Mouse (Mus musculus): ENCODE data around the gene Ckmt1. TPM values are rescaled to one million over a fixed set of nuclear protein-coding genes. Genes with fewer than 3 reads are reported as not detected.
"Not testable (repeated sequence)": the region's sequence is repeated elsewhere in the genome, so short reads cannot be mapped to it uniquely, and the experiment has no call there.

Gene Ckmt1
- polyA plus RNA-seq, 1 experiment from 2014 or later: 11.9 TPM

GRCm38 (mm10) chr2:121359461-121359860, 1.9 kb downstream of the Ckmt1 start:
- Histone ChIP-seq H3K4me3 (no peak overlapping the region), H3K4me2 (no peak overlapping the region), H3K27me3 (peaks cover 39% of the 10 kb centered on the region), H3K9me3 (replicated peaks) (no peaks in the 10 kb centered on the region), H3K36me3 (ENCODE audit: poor library complexity, severe bottlenecking) (no peaks in the 10 kb centered on the region), H3K4me1 (peaks cover 9% of the 10 kb centered on the region), H3K9ac (no peak overlapping the region), H3K27ac (no peak overlapping the region)
- no peak for ATAC-seq
- 41% methylated on average over 4 of the region's 4 CpGs for WGBS

DNA sequence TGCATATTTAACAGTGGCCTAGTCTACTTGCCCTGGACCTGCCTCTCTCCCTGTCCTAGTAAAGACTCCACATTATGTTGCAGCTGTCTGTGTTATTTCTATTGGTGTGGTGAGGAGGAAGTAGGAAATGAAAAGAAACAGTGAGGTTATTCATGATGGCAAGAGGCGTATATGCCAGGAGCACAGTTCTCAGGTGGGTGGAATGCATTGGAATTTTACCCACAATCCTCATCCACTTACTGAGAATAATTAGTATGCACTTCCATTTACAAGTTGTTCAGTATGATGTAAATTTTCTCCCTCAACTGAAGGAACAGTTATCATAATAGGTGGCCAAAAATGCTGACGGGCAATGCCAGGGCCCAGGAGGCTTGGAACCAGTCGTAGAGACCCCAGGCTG, 6.1 kb downstream of the Ckmt1 start:
- Histone ChIP-seq H3K4me1 (peaks cover 3% of the 10 kb centered on the region; the same call in 1 of the 2 replicates), H3K27me3 (peaks cover 11% of the 10 kb centered on the region), H3K4me3 (no peak overlapping the region), H3K36me3 (ENCODE audit: poor library complexity, severe bottlenecking) (no peaks in the 10 kb centered on the region), H3K27ac (no peak overlapping the region), H3K9ac (no peak overlapping the region), H3K4me2 (no peak overlapping the region), H3K9me3 (replicated peaks) (no peaks in the 10 kb centered on the region)
- WGBS: 73% methylated on average over 3 of the region's 3 CpGs
- ATAC-seq: no peak

GRCm38 (mm10) chr2:121368831-121369230, 11.3 kb downstream of the Ckmt1 start:
- Histone ChIP-seq H3K4me3 (no peak overlapping the region), H3K4me1 (no peaks in the 10 kb centered on the region), H3K27me3 (no peaks in the 10 kb centered on the region), H3K4me2 (no peak overlapping the region), H3K9me3 (replicated peaks) (no peaks in the 10 kb centered on the region), H3K27ac (no peak overlapping the region), H3K36me3 (ENCODE audit: poor library complexity, severe bottlenecking) (no peaks in the 10 kb centered on the region), H3K9ac (no peak overlapping the region)
- WGBS: 58% methylated on average over 2 of the region's 2 CpGs
- no peak for ATAC-seq

- Histone ChIP-seq H3K36me3 (ENCODE audit: poor library complexity, severe bottlenecking) (no peaks in the 10 kb centered on the region), H3K4me2 (no peak overlapping the region), H3K27ac (no peak overlapping the region), H3K9ac (no peak overlapping the region), H3K4me3 (no peak overlapping the region), H3K9me3 (replicated peaks) (no peaks in the 10 kb centered on the region), H3K27me3 (no peaks in the 10 kb centered on the region), H3K4me1 (no peaks in the 10 kb centered on the region)
- no peak for ATAC-seq
- 83% methylated on average over 5 of the region's 5 CpGs for WGBS
Measured at GRCm38 (mm10) chr2:121370921-121371320, 13.4 kb downstream of the Ckmt1 start.

- Histone ChIP-seq H3K4me3 (no peak overlapping the region), H3K36me3 (ENCODE audit: poor library complexity, severe bottlenecking) (no peaks in the 10 kb centered on the region), H3K4me1 (no peaks in the 10 kb centered on the region), H3K9me3 (replicated peaks) (no peaks in the 10 kb centered on the region), H3K9ac (no peak overlapping the region), H3K27ac (no peak overlapping the region), H3K27me3 (no peaks in the 10 kb centered on the region), H3K4me2 (no peak overlapping the region)
- ATAC-seq: no peak
- WGBS: 68% methylated on average over 3 of the region's 3 CpGs
Measured at GRCm38 (mm10) chr2:121372266-121372665, 14.8 kb downstream of the Ckmt1 start.

DNA sequence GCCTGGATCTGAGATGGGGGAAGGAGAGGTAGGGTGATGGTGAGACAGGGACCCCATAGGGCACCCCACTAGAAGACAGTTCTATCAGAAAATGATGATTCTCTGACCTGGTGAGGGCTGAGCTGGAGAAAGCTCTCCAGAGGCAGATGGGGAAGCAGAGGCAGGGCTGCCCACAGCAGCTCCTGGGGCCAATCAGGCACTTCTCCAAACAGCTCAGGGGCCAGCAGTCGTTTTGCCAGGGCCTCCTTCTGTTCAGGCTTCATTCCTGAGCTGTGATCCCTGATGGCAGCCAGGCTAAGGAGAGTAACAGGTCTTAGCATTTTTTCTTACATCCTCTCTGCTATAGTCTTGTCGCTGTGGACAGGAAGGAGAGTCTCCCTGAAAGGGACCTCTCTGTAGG, 17.3 kb downstream of the Ckmt1 start:
- no peaks in the 10 kb centered on the region for H3K9me3 ChIP-seq (replicated peaks)
- no peak overlapping the region for H3K4me2 ChIP-seq
- H3K36me3 ChIP-seq (ENCODE audit: poor library complexity, severe bottlenecking): no peaks in the 10 kb centered on the region
- H3K9ac ChIP-seq: no peak overlapping the region
- H3K27me3 ChIP-seq: no peaks in the 10 kb centered on the region
- no peak for ATAC-seq
- WGBS: 66% methylated on average over 2 of the region's 2 CpGs
- no peak overlapping the region for H3K4me3 ChIP-seq
- H3K27ac ChIP-seq: no peak overlapping the region
- H3K4me1 ChIP-seq: no peaks in the 10 kb centered on the region

- H3K4me2 ChIP-seq; H3K9ac ChIP-seq; H3K4me3 ChIP-seq; H3K27me3 ChIP-seq; H3K27ac ChIP-seq; H3K36me3 ChIP-seq (ENCODE audit: poor library complexity, severe bottlenecking); H3K9me3 ChIP-seq (replicated peaks); ATAC-seq; H3K4me1 ChIP-seq: not testable (repeated sequence)
- WGBS: 95% methylated on average over 16 of the region's 17 CpGs
Measured at GRCm38 (mm10) chr2:121386961-121387575, 29.6 kb downstream of the Ckmt1 start, which contains the start of gene Strc. Strc (minus strand) TSS chr2:121387168.

GRCm38 (mm10) chr2:121396624-121397023, 39.1 kb downstream of the Ckmt1 start:
- no peak overlapping the region for H3K9ac ChIP-seq
- no peak overlapping the region for H3K4me3 ChIP-seq
- WGBS: 16% methylated on average over 8 of the region's 8 CpGs
- no peaks in the 10 kb centered on the region for H3K4me1 ChIP-seq
- H3K9me3 ChIP-seq (replicated peaks): no peaks in the 10 kb centered on the region
- H3K4me2 ChIP-seq: no peak overlapping the region
- H3K36me3 ChIP-seq (ENCODE audit: poor library complexity, severe bottlenecking): no peaks in the 10 kb centered on the region
- H3K27me3 ChIP-seq: no peaks in the 10 kb centered on the region
- no peak for ATAC-seq
- H3K27ac ChIP-seq: no peak overlapping the region

DNA sequence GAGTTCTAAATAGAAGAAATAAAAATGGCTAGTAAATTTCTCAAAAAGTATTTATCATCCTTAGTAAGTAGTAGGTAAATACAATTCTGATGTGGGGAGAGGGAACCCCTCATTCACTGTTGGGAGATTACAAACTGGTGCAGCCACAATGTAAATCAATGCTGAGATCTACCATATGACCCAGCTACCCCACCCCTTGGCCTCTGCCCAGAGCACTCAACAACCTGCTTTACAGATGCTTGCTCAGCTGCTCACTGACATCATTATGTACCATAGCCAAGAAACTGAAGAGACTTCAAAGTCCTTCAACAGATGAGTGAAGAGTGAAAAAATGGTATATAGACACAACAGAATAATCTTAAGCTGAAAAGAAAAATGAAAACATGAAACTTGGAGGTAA, 45.8 kb downstream of the Ckmt1 start:
- Histone ChIP-seq H3K4me1 (no peaks in the 10 kb centered on the region), H3K27me3 (no peaks in the 10 kb centered on the region), H3K4me3 (no peak overlapping the region), H3K9me3 (replicated peaks) (no peaks in the 10 kb centered on the region; the same call in 1 of the 2 replicates), H3K4me2 (no peak overlapping the region), H3K9ac (no peak overlapping the region), H3K36me3 (ENCODE audit: poor library complexity, severe bottlenecking) (no peaks in the 10 kb centered on the region; the same call in 1 of the 2 replicates), H3K27ac (no peak overlapping the region)
- no peak for ATAC-seq

- Histone ChIP-seq H3K36me3 (ENCODE audit: poor library complexity, severe bottlenecking) (no peaks in the 10 kb centered on the region; the same call in 1 of the 2 replicates), H3K9me3 (replicated peaks) (no peaks in the 10 kb centered on the region; the same call in 1 of the 2 replicates), H3K27me3 (no peaks in the 10 kb centered on the region), H3K4me2 (no peak overlapping the region), H3K27ac (no peak overlapping the region), H3K4me1 (peaks cover 12% of the 10 kb centered on the region), H3K4me3 (no peak overlapping the region), H3K9ac (no peak overlapping the region)
- 32% methylated on average over 4 of the region's 4 CpGs for WGBS
- no peak for ATAC-seq
Measured at GRCm38 (mm10) chr2:121408160-121408559, 50.6 kb downstream of the Ckmt1 start.

GRCm38 (mm10) chr2:121412843-121413386, 55.4 kb downstream of the Ckmt1 start:
- Histone ChIP-seq H3K36me3 (ENCODE audit: poor library complexity, severe bottlenecking) (peaks cover 9% of the 10 kb centered on the region), H3K4me2 (peak overlapping the region; percentile 78), H3K27ac (peak overlapping the region; percentile 96), H3K4me1 (peaks cover 39% of the 10 kb centered on the region), H3K27me3 (no peaks in the 10 kb centered on the region), H3K9me3 (replicated peaks) (no peaks in the 10 kb centered on the region; the same call in 1 of the 2 replicates), H3K4me3 (peak overlapping the region; percentile 99), H3K9ac (peak overlapping the region; percentile 97)
- no peak; the same call in 1 of the 2 replicates for ATAC-seq
- WGBS: 14% methylated on average over 4 of the region's 4 CpGs

Data from forebrain, embryonic 13.5 days (tissue).